Mouse (Mus musculus) megakaryocyte, adult 5-6 weeks (primary cell): ENCODE results near the gene Gns. TPM values are rescaled to one million over a fixed set of nuclear protein-coding genes. Genes with fewer than 3 reads are reported as not detected.
A peak's percentile ranks its signal among the peaks of the same experiment; 100 is the strongest.
"Not testable (repeated sequence)": the region's sequence is repeated elsewhere in the genome, so short reads cannot be mapped to it uniquely, and the experiment has no call there.

ENCODE experiments used
- ATAC-seq: 2 replicates; pipeline ENCODE4 v1.8.0; 2016; ENCODE audit warnings: mild to moderate bottlenecking, inconsistent platforms; ENCODE audit not compliant: poor library complexity, severe bottlenecking
- total RNA-seq, 2 experiments: library from RNA; stranded (forward) in 1 of 2; stranded (reverse) in 1 of 2; fragments of 153-499, 151-499 nt in 1 of 2; fragments of 221-1000, 200-1000 nt in 1 of 2; gene quantifications; 2 replicates each; pipeline versions ENCODE4 v1.2.3 to v1.2.4; 2015 to 2017

Gene Gns
- 41.1 and 48.9 TPM in 2 replicates for total RNA-seq (2015)
- total RNA-seq (2017), result 33.8 and 40.7 TPM in 2 replicates

GRCm38 (mm10) chr10:121364801-121365564 lies at the start of gene Gns:
Gene Gns, plus strand, starts transcription at chr10:121365090.
- ATAC-seq, result peak; percentile 58

GRCm38 (mm10) chr10:121315321-121316283 lies 49.3 kb upstream of the Gns start:
- no peak; the same call in 1 of the 2 replicates for ATAC-seq

- ATAC-seq, result peak; percentile 30; the same call in 1 of the 2 replicates
Observed at GRCm38 (mm10) chr10:121316361-121316760, 48.5 kb upstream of the Gns start.

GRCm38 (mm10) chr10:121318397-121318950 lies 46.4 kb upstream of the Gns start:
- ATAC-seq, result no peak

- no peak for ATAC-seq
Observed at GRCm38 (mm10) chr10:121323493-121323892, 41.4 kb upstream of the Gns start.

- no peak for ATAC-seq
Observed at GRCm38 (mm10) chr10:121326167-121326566, 38.7 kb upstream of the Gns start.

GRCm38 (mm10) chr10:121329586-121329985 lies 35.3 kb upstream of the Gns start:
- no peak for ATAC-seq

GRCm38 (mm10) chr10:121330940-121331339 lies 34.0 kb upstream of the Gns start:
- ATAC-seq, result peak; percentile 77

- ATAC-seq, result peak; percentile 97
Observed at GRCm38 (mm10) chr10:121334576-121334975, 30.3 kb upstream of the Gns start.

- ATAC-seq, result not testable (repeated sequence)
Observed at GRCm38 (mm10) chr10:121336536-121336935, 28.4 kb upstream of the Gns start.

GRCm38 (mm10) chr10:121340754-121341593 lies 23.9 kb upstream of the Gns start:
- ATAC-seq, result no peak

GRCm38 (mm10) chr10:121342260-121342659 lies 22.6 kb upstream of the Gns start:
- no peak for ATAC-seq

- no peak for ATAC-seq
Observed at GRCm38 (mm10) chr10:121343867-121344266, 21.0 kb upstream of the Gns start.

GRCm38 (mm10) chr10:121349244-121349643 lies 15.6 kb upstream of the Gns start:
- no peak for ATAC-seq

GRCm38 (mm10) chr10:121350357-121351065 lies 14.4 kb upstream of the Gns start:
- ATAC-seq, result peak; percentile 36

GRCm38 (mm10) chr10:121351066-121351581 lies 13.8 kb upstream of the Gns start, which contains the start of gene Tbc1d30:
Gene Tbc1d30, minus strand, starts transcription at chr10:121351278.
- peak; percentile 95 for ATAC-seq

GRCm38 (mm10) chr10:121351692-121352290 lies 13.1 kb upstream of the Gns start:
- no peak for ATAC-seq

GRCm38 (mm10) chr10:121360358-121360757 lies 4.5 kb upstream of the Gns start:
- no peak for ATAC-seq

GRCm38 (mm10) chr10:121363201-121363600 lies 1.7 kb upstream of the Gns start:
- no peak for ATAC-seq
